Mouse (Mus musculus) heart, embryonic 13.5 days (tissue): ENCODE measurements at regions not wholly inside any gene's neighbourhood (a gene's known extent, or its start where the extent isn't known, plus 50 kb on each side); places are given as distances from the start of the nearest gene placed in this dataset.
"Not testable (repeated sequence)": the region's sequence is repeated elsewhere in the genome, so short reads cannot be mapped to it uniquely, and the experiment has no call there.

Experiments
- ATAC-seq: fragments of 200-750 bp; cut with Nextera tagmentation; 2 replicates; pipeline ENCODE4 v1.8.0; 2017; ENCODE audit warnings: moderate TSS enrichment; ENCODE audit not compliant: insufficient number of reproducible peaks, low FRiP score, low TSS enrichment; ENCODE audit errors: extremely low read depth
- H3K27ac ChIP-seq: fragments of 300-500 bp; sonication (generic); replicated peaks from 2 replicates; pipeline ENCODE4 v1.5.1; 2015; ENCODE audit warnings: moderate library complexity, mild to moderate bottlenecking, inconsistent platforms
- H3K27me3 ChIP-seq: fragments of 300-500 bp; sonication (generic); replicated peaks from 2 replicates; pipeline ENCODE4 v1.6.1; 2015; ENCODE audit warnings: mild to moderate bottlenecking, inconsistent platforms
- H3K36me3 ChIP-seq: fragments of 300-500 bp; sonication (generic); 2 replicates; pipeline ENCODE4 v1.6.1; 2015; ENCODE audit warnings: mild to moderate bottlenecking, inconsistent platforms
- H3K4me1 ChIP-seq: fragments of 300-500 bp; sonication (generic); 2 replicates; pipeline ENCODE4 v1.6.1; 2015; ENCODE audit warnings: inconsistent platforms
- H3K4me2 ChIP-seq: fragments of 300-500 bp; sonication (generic); 2 replicates; pipeline ENCODE4 v1.6.1; 2015; ENCODE audit warnings: inconsistent platforms, mild to moderate bottlenecking, moderate library complexity
- H3K4me3 ChIP-seq: fragments of 300-500 bp; sonication (generic); 2 replicates; pipeline ENCODE4 v1.5.1; 2015; ENCODE audit warnings: moderate library complexity, mild to moderate bottlenecking, inconsistent platforms
- H3K9ac ChIP-seq: fragments of 300-500 bp; sonication (generic); 2 replicates; pipeline ENCODE4 v1.6.1; 2015; ENCODE audit warnings: inconsistent platforms, mild to moderate bottlenecking, moderate library complexity
- H3K9me3 ChIP-seq: fragments of 300-500 bp; sonication (generic); 2 replicates; pipeline ENCODE4 v1.6.1; 2016; ENCODE audit warnings: inconsistent platforms
- WGBS: fragments of 180-500 bp; shearing (Covaris S2); methylation state at CpG from one replicate; pipeline ENCODE4 v1.1.7; 2015; ENCODE audit warnings: mixed read lengths; 5-methylcytosine and 5-hydroxymethylcytosine counted together

- Histone ChIP-seq H3K36me3 (no peaks in the 10 kb centered on the region), H3K27me3 (no peaks in the 10 kb centered on the region), H3K27ac (no peak overlapping the region), H3K9me3 (peaks cover 10% of the 10 kb centered on the region; the same call in 1 of the 2 replicates), H3K9ac (no peak overlapping the region), H3K4me3 (no peak overlapping the region), H3K4me1 (no peaks in the 10 kb centered on the region; the same call in 1 of the 2 replicates), H3K4me2 (no peak overlapping the region)
- no peak for ATAC-seq
- WGBS = 76% methylated on average over 15 of the region's 15 CpGs
Measured at GRCm38 (mm10) chr16:30709501-30709900, 110.0 kb downstream of the Fam43a start.

- no peak overlapping the region for H3K27ac ChIP-seq
- H3K9ac ChIP-seq = no peak overlapping the region
- no peaks in the 10 kb centered on the region; the same call in 1 of the 2 replicates for H3K4me1 ChIP-seq
- H3K27me3 ChIP-seq = no peaks in the 10 kb centered on the region
- no peaks in the 10 kb centered on the region for H3K36me3 ChIP-seq
- no peak overlapping the region for H3K4me2 ChIP-seq
- peaks cover 10% of the 10 kb centered on the region; the same call in 1 of the 2 replicates for H3K9me3 ChIP-seq
- 78% methylated on average over 2 of the region's 2 CpGs for WGBS
- no peak for ATAC-seq
- no peak overlapping the region for H3K4me3 ChIP-seq
Measured at GRCm38 (mm10) chr16:30709975-30710374, 110.5 kb downstream of the Fam43a start.

DNA sequence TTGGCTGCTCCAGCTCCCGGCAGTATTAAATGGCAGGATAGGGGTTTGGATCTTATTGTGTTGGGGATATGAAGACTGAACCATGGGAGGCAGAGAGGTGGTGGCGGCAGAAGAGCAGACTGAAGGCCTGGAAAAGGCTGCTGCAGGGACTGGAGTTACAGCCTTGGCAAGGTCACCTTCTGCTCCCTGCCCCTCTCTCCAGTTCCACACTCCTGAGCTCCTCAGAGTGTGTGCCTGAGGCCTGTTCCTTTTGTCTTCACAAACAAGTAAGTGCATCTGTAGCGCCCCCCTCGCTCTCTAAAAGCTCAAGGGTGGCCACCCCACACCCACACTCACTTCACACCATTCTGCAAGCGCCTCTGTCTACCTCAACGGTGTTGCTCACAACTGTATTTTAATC, 113.0 kb downstream of the Fam43a start:
- H3K4me3 ChIP-seq = no peak overlapping the region
- no peak overlapping the region for H3K27ac ChIP-seq
- no peak for ATAC-seq
- peaks cover 7% of the 10 kb centered on the region; the same call in 1 of the 2 replicates for H3K9me3 ChIP-seq
- no peaks in the 10 kb centered on the region for H3K27me3 ChIP-seq
- no peak overlapping the region for H3K4me2 ChIP-seq
- H3K36me3 ChIP-seq = no peaks in the 10 kb centered on the region
- H3K4me1 ChIP-seq = no peaks in the 10 kb centered on the region; the same call in 1 of the 2 replicates
- WGBS = 67% methylated on average over 6 of the region's 6 CpGs
- H3K9ac ChIP-seq = no peak overlapping the region

DNA sequence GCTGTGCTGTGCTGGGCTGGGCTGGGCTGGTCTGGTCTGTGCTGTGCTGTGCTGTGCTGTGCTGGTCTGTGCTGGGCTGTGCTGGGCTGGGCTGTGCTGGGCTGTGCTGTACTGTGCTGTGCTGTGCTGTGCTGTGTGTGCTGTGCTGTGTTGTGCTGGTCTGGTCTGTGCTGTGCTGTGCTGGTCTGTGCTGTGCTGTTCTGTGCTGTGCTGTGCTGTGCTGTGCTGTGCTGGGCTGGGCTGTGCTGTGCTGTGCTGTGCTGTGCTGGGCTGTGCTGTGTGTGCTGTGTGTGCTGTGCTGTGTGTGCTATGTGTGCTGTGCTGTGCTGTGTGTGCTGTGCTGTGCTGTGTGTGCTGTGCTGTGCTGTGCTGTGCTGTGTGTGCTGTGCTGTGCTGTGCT, 118.1 kb downstream of the Fam43a start:
- not testable (repeated sequence) for H3K27ac ChIP-seq, H3K36me3 ChIP-seq, H3K9ac ChIP-seq, ATAC-seq, H3K27me3 ChIP-seq, H3K4me1 ChIP-seq, H3K9me3 ChIP-seq, H3K4me2 ChIP-seq, H3K4me3 ChIP-seq

- Histone ChIP-seq H3K4me1 (peaks cover 6% of the 10 kb centered on the region; the same call in 1 of the 2 replicates), H3K9me3 (no peaks in the 10 kb centered on the region), H3K9ac (no peak overlapping the region), H3K4me2 (no peak overlapping the region), H3K36me3 (no peaks in the 10 kb centered on the region), H3K27me3 (no peaks in the 10 kb centered on the region), H3K4me3 (no peak overlapping the region), H3K27ac (no peak overlapping the region)
- WGBS = 40% methylated on average over 6 of the region's 6 CpGs
- ATAC-seq = no peak
Measured at GRCm38 (mm10) chr16:30720791-30721190, 121.3 kb downstream of the Fam43a start.

- H3K4me2 ChIP-seq = no peak overlapping the region
- H3K36me3 ChIP-seq = no peaks in the 10 kb centered on the region
- H3K4me1 ChIP-seq = peaks cover 6% of the 10 kb centered on the region; the same call in 1 of the 2 replicates
- no peak for ATAC-seq
- H3K9ac ChIP-seq = no peak overlapping the region
- H3K27me3 ChIP-seq = no peaks in the 10 kb centered on the region
- H3K4me3 ChIP-seq = no peak overlapping the region
- H3K27ac ChIP-seq = no peak overlapping the region
- H3K9me3 ChIP-seq = no peaks in the 10 kb centered on the region
Measured at GRCm38 (mm10) chr16:30721223-30721622, 121.7 kb downstream of the Fam43a start.

DNA sequence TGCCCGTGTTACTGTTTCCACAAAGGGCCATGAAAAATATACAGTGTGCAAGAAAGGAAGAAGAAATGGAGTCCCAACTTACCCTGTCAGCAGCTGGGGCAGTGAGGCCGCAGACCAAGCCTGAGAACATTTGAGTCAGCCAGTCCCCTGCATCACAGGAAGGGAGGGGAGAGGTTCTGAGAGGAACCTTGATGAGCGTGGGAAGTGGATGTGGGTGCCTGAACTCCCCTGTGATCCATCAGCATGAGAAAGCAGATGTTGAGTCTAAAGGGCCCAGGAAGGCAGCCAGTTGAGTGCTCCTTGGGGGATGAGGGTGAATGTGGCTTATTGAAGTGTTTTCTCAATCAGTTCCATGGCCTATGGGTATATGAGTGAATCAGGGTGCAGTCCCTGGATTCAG, 122.8 kb downstream of the Fam43a start:
- H3K4me3 ChIP-seq = no peak overlapping the region
- no peaks in the 10 kb centered on the region for H3K36me3 ChIP-seq
- no peaks in the 10 kb centered on the region for H3K27me3 ChIP-seq
- no peak overlapping the region for H3K9ac ChIP-seq
- no peak for ATAC-seq
- no peaks in the 10 kb centered on the region for H3K9me3 ChIP-seq
- 71% methylated on average over 3 of the region's 3 CpGs for WGBS
- no peak overlapping the region for H3K4me2 ChIP-seq
- H3K27ac ChIP-seq = no peak overlapping the region
- H3K4me1 ChIP-seq = peaks cover 6% of the 10 kb centered on the region; the same call in 1 of the 2 replicates

- H3K36me3 ChIP-seq = no peaks in the 10 kb centered on the region
- 85% methylated on average over 1 of the region's 1 CpGs for WGBS
- no peak overlapping the region for H3K9ac ChIP-seq
- peaks cover 6% of the 10 kb centered on the region; the same call in 1 of the 2 replicates for H3K4me1 ChIP-seq
- H3K9me3 ChIP-seq = no peaks in the 10 kb centered on the region
- no peak for ATAC-seq
- H3K4me3 ChIP-seq = no peak overlapping the region
- H3K27me3 ChIP-seq = no peaks in the 10 kb centered on the region
- H3K4me2 ChIP-seq = no peak overlapping the region
- H3K27ac ChIP-seq = no peak overlapping the region
Measured at GRCm38 (mm10) chr16:30724591-30724990, 125.1 kb downstream of the Fam43a start.

- H3K27me3 ChIP-seq = no peaks in the 10 kb centered on the region
- H3K4me3 ChIP-seq = no peak overlapping the region
- H3K4me2 ChIP-seq = no peak overlapping the region
- no peaks in the 10 kb centered on the region for H3K36me3 ChIP-seq
- H3K9me3 ChIP-seq = no peaks in the 10 kb centered on the region
- 0 out of 2 replicates have a peak overlapping the region, but pooled peaks have one; percentile 4 for H3K27ac ChIP-seq
- WGBS = 44% methylated on average over 9 of the region's 9 CpGs
- no peak for ATAC-seq
- H3K4me1 ChIP-seq = peaks cover 41% of the 10 kb centered on the region
- H3K9ac ChIP-seq = no peak overlapping the region
Measured at GRCm38 (mm10) chr16:30732770-30733415, 133.4 kb downstream of the Fam43a start.

DNA sequence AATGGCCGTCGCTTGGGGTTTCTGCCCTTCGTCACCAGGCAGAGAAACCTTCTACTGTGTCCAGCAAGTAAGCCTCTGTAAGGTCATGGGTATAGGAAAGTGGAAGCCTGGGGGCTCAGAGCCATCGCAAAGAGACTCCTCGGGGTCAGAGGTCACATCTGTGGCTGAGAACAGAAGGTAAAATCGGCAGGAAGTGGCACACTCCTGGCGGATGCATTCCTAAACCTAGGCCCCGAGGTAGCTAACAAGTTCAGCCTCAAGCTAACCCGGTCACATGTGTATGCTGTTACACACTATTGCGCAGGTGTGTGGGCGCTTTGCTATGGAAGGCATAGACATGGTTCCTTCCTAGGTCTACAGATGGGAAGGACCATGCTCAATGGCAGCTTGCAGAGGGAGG, 134.0 kb downstream of the Fam43a start:
- WGBS = 52% methylated on average over 11 of the region's 11 CpGs
- no peak for ATAC-seq
- no peak overlapping the region for H3K4me3 ChIP-seq
- H3K27ac ChIP-seq = no peak overlapping the region
- no peak overlapping the region for H3K9ac ChIP-seq
- H3K36me3 ChIP-seq = no peaks in the 10 kb centered on the region
- peaks cover 46% of the 10 kb centered on the region for H3K4me1 ChIP-seq
- no peaks in the 10 kb centered on the region for H3K9me3 ChIP-seq
- no peaks in the 10 kb centered on the region for H3K27me3 ChIP-seq
- no peak overlapping the region for H3K4me2 ChIP-seq

DNA sequence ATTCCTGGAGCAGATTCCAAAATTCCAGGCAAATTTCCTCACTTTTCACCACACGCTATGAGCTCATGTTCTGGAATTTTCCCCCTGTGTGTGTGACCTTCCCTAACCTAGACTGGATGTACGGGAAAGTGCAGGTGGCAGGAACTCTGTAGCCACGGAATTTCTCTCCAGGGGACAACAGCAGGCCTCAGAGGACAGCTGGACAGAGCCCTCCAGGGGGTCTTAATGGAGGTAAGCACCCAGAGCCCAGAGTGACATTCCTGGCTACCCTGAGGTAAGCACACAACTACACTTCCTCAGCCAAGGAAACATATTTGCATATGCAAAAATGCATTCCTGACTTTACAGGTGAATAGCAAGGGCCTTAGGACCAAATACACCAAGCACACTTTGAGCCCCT, 135.8 kb downstream of the Fam43a start:
- Histone ChIP-seq H3K4me3 (no peak overlapping the region), H3K36me3 (no peaks in the 10 kb centered on the region), H3K27me3 (no peaks in the 10 kb centered on the region), H3K27ac (peak overlapping the region; percentile 94), H3K9me3 (no peaks in the 10 kb centered on the region), H3K4me2 (no peak overlapping the region), H3K4me1 (peaks cover 65% of the 10 kb centered on the region), H3K9ac (no peak overlapping the region)
- 43% methylated on average over 3 of the region's 3 CpGs for WGBS
- ATAC-seq = no peak

- Histone ChIP-seq H3K9ac (0 out of 2 replicates have a peak overlapping the region, but pooled peaks have one; percentile 57), H3K36me3 (no peaks in the 10 kb centered on the region), H3K4me2 (peak overlapping the region; percentile 45; the same call in 1 of the 2 replicates), H3K4me1 (peaks cover 67% of the 10 kb centered on the region), H3K27ac (peak overlapping the region; percentile 94), H3K27me3 (no peaks in the 10 kb centered on the region), H3K9me3 (no peaks in the 10 kb centered on the region), H3K4me3 (no peak overlapping the region)
- no peak for ATAC-seq
- 42% methylated on average over 7 of the region's 7 CpGs for WGBS
Measured at GRCm38 (mm10) chr16:30735969-30736368, 136.4 kb downstream of the Fam43a start.
